Mouse (Mus musculus): Measurements from ENCODE around the gene Cfap61.

- TF ChIP-seq CTCF (IDR thresholded peaks at IDR 0.05; ENCODE audit: low read depth, low read length) = no peak
- TF ChIP-seq POLR2A (IDR thresholded peaks at IDR 0.05; ENCODE audit: extremely low read depth, insufficient read depth, low read length) = no peak
Observed at GRCm38 (mm10) chr2:146178718-146179117, 244.1 kb downstream of the Cfap61 start.
